Mouse (Mus musculus): ENCODE data around the gene Xbp1.
A peak's percentile ranks its signal among the peaks of the same experiment; 100 is the strongest.
"Not testable (repeated sequence)": the region's sequence is repeated elsewhere in the genome, so short reads cannot be mapped to it uniquely, and the experiment has no call there.

The Xbp1 gene

DNA sequence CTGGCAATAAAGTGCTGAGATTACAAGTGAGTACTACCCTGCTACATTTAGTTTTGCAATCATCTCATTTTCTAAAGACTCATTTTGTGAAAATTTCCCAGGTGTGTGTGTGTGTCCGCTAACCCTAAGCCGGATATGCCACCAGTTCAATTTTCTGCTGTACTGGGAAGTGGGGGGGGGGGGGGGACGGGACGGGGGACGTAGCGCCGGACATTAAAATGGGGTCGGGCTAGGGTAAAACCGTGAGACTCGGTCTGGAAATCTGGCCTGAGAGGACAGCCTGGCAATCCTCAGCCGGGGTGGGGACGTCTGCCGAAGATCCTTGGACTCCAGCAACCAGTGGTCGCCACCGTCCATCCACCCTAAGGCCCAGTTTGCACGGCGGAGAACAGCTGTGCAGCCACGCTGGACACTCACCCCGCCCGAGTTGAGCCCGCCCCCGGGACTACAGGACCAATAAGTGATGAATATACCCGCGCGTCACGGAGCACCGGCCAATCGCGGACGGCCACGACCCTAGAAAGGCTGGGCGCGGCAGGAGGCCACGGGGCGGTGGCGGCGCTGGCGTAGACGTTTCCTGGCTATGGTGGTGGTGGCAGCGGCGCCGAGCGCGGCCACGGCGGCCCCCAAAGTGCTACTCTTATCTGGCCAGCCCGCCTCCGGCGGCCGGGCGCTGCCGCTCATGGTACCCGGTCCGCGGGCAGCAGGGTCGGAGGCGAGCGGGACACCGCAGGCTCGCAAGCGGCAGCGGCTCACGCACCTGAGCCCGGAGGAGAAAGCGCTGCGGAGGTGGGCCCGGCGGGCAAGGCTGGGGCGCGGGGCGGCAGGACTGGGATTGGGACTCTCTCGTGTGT lies at the start of gene Xbp1:
Gene Xbp1 (plus strand): TSS at position 248 of the 854 bp plus-strand sequence.
- DNase-seq (ENCODE audit: low read depth): peak; percentile 94

DNA sequence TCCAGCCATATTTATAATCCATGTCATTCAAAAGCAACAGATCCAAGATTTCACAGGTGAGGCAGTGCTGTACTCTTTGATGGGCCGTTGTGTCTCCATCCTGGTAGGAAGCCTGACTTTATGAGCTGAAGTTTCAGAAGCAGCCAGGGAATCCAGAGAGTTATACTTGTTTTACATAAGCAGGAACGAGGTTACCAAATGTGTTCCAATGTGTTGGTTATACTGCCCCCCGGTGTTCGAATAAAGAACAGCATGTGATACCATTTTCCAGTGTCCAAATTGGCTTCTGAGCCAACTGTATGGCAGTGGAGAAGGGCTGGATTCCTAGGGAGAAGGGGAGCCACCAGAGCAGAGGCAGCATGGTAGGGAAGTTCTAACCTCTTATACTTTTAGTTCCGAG lies 46.3 kb upstream of the Xbp1 start:
- DNase-seq (ENCODE audit: low read depth): peak; percentile 90

DNA sequence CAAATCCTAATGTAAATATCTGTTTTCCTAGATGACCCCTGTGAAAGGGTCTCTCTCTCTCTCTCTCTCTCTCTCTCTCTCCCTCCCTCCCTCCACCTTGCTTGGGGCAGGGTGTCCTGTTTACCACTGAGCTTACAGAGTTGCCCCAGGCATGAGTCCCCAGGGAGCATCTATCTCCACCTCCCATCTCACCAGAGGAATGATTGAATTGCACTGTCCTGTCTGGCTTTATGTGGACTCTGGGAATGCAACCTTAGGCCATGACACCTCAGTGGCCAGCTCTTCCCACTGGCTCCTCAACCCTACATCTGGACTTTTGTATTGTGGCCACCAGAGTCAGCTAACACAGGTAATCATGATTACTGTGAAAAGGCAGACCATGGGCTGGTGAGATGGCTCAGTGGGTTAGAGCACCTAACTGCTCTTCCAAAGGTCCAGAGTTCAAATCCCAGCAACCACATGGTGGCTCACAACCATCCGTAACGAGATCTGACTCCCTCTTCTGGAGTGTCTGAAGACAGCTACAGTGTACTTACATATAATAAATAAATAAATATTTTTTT lies 44.8 kb upstream of the Xbp1 start:
- DNase-seq (ENCODE audit: low read depth): not testable (repeated sequence)

DNA sequence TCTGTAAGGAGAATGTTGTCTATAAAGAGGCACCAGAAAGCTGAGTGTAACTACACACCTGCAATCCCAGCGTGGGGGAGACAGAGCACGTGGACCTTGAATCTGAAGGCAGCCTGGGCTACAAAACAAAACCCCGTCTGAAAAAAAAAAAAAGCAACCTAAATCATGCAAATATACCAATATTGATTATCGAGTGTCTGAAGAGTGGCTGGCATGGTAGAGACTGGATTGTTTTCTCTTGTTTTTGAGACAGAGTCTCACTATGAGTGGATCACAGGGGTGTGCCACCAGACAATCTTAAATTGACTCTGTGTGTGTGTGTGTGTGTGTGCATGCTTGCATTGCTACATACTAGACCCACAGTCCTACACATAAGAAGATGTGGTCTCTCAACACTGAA lies 43.7 kb upstream of the Xbp1 start:
- no peak for DNase-seq (ENCODE audit: low read depth)

DNA sequence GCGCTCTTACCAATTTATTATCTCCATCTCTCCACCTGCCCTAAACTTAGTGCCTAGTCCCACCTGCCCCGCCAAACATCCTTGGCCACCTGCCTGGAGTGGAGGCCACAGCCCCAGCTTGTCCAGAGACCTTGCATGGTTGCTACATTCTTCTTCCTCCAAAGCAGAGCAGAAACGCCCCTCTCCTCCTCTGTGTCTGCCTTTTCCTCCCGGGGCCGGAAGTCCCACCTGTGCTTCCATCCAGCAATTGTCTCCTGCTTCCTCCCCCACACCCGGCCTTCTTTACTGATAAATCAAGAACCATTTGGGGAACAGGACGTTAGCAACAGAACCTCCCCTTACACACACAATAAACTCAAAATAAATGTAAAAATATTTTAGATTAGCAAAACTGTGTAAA lies 42.3 kb upstream of the Xbp1 start:
- DNase-seq (ENCODE audit: low read depth): no peak

DNA sequence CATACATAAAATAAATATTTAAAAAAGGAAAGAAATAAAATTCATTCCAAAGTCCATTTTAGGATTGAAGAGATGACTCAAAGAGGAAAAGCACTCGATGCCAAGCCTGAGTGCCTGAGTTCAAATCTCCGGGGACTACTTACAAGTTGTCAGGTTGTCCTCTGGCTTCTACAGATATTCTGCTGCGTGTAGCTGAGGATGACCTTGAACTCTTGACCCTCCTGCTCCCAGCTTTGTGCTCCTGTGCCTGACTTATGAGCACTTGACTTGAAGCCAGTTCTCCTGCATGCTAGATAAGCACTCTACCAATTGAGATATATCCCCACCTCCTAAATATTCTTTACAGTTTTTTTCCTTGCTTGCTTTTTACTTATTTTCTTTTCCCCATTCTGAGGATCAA lies 41.6 kb upstream of the Xbp1 start:
- DNase-seq (ENCODE audit: low read depth): no peak

DNA sequence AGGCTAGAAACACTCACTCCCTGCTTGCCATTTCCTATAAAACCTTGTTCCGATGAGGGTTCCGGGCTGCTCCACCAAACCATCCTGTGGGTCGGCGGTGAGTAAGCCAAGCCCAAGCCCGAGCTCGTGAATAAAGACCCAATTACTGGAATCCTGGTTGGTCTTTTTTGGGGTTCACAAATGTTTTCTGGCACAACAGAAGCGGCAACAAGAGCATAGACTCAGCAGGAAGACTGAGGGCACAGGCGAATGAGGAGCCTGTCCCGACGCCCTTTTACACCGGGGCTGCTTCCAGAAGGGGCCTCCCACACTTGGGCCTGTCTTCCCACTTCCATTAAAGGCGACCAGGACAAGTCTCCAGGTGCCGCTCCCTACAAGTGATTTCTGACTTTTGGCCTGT lies 37.9 kb upstream of the Xbp1 start:
- DNase-seq (ENCODE audit: low read depth): no peak

DNA sequence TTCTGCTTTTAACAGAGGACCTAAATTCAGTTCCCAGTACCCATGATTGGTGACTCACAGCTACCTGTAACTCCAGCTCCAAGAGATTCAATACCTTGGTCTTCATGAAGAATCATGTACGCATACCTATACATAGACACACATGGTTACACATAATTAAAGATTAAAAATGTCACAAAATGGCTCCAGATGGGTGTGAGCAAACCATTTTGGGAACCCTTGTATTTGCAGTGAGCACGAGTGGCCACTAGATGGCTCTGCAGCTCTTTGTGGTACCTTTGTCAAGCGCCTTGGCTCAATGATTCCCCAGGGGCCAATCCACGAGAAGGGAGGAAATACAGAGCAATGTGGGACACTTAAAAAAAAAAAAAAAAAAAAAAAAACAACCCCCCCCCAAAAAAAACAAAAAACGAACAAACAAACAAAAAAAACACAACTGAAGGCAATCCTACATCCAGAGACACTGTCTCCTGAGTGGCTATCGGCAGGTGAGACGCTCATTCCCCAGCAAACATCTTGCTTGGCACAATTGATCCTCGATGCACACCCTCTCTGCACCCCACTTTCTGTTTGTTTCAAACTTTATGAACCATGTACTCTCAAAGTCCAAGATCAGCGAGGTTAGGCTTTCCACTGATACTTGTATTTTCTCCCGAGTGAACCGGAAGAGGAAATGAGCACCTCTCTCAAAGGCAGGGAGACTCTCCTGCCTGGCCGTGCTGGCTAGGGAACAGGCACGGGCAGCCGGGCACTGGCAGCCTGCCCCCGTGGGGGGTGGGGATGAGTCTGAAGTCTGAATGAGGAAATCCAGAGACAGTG lies 35.1 kb upstream of the Xbp1 start:
- DNase-seq (ENCODE audit: low read depth): peak; percentile 95

DNA sequence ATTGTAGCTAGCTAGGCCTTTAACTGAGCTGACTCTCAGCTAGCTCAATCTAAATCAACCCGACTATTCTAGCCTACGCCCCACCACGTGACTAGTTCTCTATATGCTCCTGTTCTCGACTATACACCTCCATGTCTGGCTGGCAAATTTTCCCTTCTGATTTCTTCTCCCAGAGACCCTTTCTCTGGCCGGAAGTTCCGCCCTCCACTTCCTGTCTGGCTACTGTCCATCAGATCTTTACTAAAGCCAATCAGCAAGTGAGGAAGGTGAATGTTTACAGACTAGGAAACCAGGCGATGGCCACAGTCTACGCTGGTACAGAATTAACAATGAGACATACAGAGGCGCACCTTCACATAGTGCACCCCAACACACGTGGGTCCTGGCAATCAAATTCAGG lies 31.0 kb upstream of the Xbp1 start:
- not testable (repeated sequence) for DNase-seq (ENCODE audit: low read depth)

DNA sequence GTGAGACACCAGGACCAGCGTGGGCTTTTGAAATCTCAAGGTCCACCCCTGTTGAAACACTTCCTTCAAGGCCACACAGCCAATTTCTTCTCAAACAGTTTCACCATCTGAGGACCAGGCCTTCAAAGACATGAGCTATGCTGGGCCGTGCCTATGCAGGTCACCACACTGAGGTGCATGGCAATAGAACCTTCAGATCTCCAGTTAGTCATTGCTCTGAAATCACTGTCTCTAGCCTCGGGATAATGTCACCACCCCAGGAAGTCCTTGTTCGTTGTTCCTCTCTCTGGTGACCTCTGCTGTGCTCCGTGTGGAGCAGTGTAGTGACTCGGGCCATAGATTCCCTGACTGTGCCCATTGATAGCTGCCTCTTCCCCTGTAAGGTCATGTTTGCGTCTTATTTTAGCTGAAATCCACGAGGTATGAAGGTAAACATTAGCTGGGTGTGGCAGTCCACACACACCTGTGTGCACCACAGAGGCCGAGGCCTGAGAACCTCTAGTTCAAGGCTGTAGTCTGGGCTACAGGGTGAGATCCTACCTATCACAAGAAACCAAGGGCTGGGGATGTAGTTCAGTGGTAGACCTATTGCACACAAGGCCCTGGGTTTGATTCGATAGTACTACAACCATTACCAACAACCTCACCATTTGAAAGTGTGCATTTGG lies 29.3 kb upstream of the Xbp1 start:
- DNase-seq (ENCODE audit: low read depth): no peak

DNA sequence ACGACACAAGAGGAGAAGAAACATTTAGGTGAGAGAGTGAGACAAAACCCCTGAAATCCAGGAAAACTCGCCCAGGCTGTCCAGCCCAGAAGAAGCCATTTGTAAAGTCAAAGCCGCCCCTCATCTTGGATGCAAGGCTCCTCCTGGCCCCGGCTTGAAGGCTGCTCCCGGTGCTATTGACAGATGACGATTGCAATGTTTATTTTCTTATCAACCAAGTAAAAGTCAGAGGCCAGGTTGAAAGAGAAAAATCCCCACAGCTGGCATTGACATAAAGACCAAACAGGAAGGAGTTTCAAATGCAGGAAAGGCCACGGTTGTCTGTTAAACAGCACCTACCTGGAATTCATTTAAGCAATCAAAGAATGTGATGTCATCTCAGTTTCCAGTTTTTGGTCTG lies 28.5 kb upstream of the Xbp1 start:
- no peak for DNase-seq (ENCODE audit: low read depth)

DNA sequence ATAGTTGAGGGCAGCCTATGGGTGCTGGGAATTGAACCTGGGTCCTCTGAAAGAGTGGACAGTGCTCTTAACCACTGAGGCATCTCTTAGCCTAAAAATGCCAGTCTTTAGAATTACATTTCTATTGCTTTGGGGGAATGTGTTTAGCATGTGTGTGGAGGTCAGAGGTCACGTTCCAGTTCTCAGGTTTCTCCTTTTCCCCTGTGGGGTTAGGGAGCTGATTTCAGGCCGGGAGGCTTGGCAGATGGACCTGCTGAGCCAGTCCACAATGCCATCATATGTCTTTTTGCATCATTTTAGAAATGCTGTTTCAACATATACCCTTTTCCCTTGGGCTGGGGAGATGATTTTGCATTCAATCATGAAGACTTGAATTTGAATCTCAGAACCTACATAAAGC lies 26.6 kb upstream of the Xbp1 start:
- no peak for DNase-seq (ENCODE audit: low read depth)

DNA sequence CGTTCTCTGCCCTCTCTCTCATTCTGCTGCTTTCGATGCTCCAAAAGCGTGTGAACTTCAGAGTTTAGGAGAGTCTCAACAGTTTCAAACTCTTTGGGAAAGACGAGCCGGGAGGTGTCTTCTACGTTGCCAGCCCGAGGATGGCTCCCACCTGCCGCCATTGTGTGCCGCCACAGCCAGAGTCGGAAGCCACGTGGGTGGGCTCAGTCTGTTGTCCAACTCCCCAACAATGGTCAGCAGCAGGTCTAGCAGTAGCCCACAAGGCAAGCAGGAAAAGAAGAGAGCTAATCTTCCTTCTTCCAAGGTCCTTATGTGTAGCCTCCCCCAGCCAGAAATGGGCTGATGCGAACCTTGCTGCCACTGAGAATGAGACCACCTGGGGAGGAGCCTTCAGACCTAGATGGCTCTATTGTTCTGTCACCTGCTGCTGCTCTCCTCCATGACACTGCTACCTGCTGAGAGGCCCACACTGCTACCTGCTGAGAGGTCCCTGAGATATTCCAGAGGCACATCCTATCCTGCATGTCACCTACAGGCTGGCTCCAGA lies 25.1 kb upstream of the Xbp1 start:
- no peak for DNase-seq (ENCODE audit: low read depth)

DNA sequence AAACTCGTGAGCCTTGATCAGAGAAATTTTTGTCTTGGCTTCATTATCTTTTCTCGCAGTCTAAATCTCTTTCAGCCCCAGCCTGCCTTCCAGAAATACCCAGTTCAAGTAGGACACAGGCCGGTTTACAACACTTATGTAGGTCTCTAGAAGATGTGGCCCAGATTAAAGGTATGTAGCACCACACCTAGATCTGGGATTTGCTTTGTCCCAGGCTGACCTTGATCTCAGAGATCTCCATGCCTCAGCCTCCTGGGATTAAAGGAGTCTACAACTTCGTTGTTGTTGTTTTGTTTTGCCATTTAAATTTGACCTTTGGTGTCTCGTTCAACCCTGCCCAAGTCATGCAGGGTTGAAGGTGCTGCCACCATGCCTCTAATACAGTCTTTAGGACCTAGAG lies 24.6 kb upstream of the Xbp1 start:
- no peak for DNase-seq (ENCODE audit: low read depth)

DNA sequence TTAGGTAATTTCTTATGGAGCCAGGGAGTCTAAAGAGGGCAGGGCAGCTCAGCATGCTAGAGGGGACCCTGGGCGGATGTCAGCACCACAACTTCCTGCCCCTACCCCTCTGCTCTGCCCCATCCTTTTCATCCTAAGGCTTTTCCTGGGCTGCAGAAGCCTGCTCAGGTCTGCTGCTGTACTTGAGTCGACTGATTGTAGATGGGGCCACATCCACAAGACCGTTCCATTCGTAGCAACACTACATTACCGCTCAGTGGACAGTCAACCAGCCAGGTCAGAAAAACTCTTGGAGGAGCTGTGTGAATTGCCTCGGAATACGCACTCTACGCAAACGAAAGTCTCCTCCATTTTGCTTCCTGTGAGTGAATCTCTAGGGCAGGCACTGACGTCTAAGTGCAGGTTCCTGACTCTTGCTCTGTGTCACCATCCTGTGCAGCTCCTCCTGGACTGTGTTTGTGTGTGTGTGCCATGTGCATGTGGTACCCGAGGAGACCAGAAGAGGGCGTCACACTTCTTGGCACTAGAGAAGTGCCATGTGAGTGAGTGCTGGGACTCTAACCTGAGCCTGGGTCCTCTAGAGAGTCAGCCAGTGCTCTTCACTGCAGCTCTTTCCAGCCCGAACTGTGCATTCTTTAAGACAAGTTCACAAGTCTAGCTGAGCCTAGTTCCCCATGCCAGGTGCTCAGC lies 23.8 kb upstream of the Xbp1 start:
- no peak for DNase-seq (ENCODE audit: low read depth)

DNA sequence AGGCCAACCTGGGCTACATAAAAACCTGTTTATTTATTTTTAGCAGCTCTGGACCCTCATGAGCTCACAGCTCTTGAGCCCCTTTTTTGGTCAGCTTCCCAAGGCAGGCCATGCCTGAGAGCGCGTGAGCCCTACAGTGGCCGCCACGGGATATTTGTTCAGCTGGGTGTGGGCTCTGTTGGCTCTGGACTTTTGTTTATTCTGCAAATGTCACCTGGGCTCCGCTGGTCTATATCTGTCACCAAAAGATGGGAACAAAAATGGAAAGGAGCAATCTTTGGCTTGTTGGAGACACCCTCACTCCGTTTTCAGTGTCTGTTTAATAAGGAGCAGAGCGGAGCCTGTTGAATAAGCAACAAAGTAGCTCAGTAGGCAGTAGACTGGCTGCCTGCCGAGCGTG lies 22.0 kb upstream of the Xbp1 start:
- no peak for DNase-seq (ENCODE audit: low read depth)

DNA sequence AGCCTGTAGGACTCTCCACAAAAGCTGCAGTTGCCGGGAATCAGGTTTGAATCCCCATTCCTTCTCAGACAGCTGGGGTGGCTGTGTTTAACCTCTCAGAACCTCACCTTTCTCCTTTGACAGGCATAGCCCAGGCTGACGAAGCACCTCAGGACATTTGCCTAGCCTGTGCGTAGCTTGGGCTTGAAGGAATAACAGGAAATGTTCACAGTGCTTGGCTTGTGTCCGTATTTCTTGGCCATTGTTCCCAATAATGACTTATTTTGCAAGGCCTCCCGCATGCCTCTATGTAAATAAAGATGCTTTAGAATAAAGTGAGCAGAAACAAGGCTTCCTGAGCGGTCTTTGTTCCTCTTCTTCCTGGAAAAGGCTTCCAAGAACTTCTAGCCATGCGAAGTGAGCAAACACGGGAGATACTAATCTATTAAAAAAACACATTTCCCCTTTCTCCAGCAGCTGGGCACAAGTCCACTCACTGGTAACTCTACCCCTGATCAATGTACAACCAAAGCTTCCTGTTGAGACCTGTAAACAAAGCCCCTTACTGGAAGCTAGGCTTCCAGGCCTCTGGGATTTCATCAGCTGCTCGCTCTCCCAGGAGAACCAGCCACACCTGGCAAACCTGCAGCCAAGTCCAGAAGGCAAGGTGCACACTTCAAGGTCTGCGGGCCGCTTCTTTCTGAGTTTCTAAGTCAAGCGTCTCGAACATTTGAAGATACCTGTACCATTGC lies 21.4 kb upstream of the Xbp1 start:
- DNase-seq (ENCODE audit: low read depth): no peak

DNA sequence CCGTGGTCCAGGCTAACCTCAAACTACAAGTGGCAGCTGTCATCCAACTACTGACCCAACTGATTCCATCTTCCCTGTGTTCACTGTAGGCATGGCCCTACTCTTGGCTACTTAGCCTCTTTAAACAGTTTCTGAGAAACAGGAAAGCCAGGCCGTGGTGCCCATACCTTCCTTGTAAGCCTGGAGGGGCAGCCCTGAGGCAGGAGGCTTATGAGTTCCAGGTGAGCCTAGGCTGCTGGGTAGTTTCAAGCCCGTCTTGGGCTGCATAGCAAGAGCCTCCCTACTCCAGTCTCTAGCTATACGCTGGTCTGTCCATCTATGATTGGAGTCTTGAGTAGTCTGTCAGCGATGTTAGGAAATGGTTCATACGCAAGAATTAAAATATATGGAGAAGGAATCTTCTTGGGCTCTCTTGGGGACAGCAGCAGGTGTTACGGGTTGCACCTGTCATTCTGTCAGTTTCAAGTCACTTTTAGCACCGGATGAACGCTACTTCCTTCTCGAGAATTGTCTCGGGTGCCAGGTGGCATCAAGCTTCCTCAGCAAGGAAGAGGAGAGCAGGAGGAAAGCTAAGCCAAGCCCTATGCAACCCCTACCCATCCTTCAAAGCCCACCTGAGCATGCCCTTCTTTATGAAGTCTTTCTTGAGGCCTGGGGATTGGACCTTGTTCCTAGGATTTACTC lies 20.4 kb upstream of the Xbp1 start:
- peak; percentile 40 for DNase-seq (ENCODE audit: low read depth)

DNA sequence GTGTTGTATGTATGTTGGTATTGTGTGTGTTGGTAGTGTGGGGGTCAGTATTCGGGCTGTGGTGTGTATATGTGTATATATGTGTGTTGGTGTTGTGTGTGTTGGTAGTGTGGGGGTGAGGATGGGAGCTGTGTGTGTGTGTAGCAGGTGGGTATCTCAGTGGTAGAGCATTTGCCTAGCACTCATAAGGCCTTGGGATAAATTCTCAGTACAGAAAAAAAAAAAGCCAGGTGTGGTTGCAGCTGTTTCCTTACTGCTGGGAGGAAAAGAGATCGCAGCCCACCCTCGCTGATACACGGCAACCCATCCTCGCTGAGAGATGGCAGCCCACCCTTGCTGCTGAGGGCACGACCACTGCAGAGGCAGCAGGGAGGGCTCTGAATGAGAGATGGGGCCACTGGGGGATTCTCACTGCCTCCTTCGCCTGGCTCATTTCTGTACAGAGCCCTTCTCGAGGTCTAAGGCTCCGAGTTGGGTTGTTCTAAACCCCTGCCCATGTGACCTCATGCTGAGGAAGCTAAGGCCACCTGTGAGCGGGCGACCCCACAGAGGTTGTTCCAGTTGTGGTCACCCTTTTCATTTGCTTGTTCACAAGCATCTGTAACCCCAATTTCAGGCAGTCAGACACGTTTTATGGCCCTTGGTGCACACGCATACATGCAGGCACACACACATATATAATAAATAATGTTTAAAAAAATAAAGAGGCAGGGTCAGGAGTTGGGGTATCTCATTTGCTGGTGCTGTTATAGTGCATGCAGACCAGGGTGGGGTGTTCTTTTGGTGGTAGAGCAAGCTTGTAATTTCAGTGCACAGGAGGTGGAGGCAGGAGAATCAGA lies 19.3 kb upstream of the Xbp1 start:
- DNase-seq (ENCODE audit: low read depth): no peak
